Mouse (Mus musculus): Measurements from ENCODE around the gene Slc45a3. TPM values are rescaled to one million over a fixed set of nuclear protein-coding genes. Genes with fewer than 3 reads are reported as not detected.

Gene Slc45a3
- polyA plus RNA-seq, 1 experiment: 2.0 TPM

DNA sequence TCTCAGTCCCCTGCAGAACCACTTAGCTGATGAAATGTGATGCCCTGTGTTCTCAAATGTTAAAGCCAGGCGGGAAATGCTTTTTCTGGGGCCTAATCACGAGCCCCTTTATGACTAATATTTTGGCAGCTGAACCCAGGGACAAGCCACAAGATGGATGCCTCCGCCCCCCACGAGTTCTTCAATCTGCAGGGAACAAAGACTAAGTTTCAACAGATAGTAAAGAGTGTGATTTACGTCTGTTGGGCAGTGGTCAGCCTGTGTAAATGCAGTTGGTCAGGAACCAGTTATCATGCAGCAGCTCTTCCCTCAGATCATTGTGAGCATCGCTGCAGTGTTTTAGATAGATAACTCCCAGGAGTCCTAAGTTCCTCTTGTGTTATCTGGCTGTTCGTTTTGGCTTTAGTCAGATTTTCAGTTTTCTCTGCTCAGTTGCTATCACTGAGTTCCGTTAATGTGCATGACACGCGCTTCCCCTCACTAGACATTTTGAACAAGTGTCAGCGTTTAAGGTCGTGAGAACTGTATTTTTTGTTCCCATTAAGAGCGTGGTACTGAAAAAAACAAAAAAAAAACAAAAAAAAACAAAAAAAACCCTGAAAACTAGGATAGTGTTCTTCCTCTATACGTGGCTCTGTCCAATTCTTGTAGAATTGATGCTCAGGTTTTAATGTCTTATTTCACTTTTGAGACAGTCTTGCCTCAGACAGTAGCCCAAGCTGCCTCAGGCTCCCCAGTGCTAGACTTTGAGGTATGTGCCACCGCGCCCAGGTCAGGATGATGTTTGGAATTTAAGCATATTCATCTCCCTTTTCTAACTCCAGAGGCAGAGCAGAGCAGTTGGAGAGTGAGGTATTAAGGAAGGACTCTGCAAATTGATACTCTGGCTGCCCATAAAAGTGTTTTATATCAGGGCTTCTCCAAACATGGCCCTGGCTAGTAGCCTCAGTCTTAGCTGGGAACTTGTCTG lies 19.9 kb upstream of the Slc45a3 start:
- no peak overlapping the region for H3K27ac ChIP-seq (ENCODE audit: insufficient read depth, low read length)
- H3K4me1 ChIP-seq (ENCODE audit: control insufficient read depth, insufficient read depth, low read length): no peaks in the 10 kb centered on the region
- H3K4me3 ChIP-seq (ENCODE audit: insufficient read depth, low read length): no peak overlapping the region
- TF ChIP-seq CTCF (IDR thresholded peaks at IDR 0.05; ENCODE audit: extremely low read depth, insufficient read depth, low read length) (no peak), POLR2A (IDR thresholded peaks at IDR 0.05; ENCODE audit: extremely low read depth, insufficient read depth, low read length) (no peak)

DNA sequence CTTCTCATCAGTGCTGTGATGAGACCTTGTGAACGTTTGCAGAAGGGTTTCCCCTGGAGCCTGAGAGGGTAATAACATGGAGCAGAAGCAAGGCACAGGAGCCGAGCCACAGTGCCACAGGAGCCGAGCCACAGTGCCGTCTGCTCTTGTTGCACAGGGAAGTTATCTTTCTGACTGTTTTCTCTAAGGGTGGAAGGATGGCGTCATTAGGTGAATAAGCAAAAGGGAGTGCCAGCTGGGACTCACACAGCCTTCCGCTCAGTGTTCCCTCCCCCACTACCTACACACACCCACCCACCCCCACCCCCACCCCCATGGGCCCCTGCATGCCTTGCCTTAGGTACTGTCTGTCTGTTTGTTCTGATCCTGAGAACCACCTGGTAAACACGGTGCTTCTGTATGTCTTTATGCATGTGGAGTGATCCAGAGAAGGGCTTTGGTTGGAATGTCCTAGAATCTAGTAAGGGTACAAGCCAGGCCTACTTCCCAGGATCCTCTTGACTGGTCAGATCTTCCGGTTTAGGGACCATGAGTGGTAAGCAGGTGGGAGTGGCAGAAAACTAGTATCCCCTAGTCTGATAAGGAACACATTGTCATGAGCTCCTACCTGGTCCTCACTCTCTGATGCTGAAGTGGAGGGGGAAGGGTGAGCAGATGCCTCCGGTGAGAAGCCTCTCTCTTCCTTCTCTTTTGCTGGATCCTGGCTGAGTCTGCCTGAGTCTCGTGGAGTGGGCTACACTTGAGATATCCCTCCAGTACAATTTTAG lies 16.9 kb upstream of the Slc45a3 start:
- Histone ChIP-seq H3K27ac (ENCODE audit: insufficient read depth, low read length) (no peak overlapping the region), H3K4me3 (ENCODE audit: insufficient read depth, low read length) (no peak overlapping the region), H3K4me1 (ENCODE audit: control insufficient read depth, insufficient read depth, low read length) (no peaks in the 10 kb centered on the region)
- TF ChIP-seq POLR2A (IDR thresholded peaks at IDR 0.05; ENCODE audit: extremely low read depth, insufficient read depth, low read length) (no peak), CTCF (IDR thresholded peaks at IDR 0.05; ENCODE audit: extremely low read depth, insufficient read depth, low read length) (no peak)

DNA sequence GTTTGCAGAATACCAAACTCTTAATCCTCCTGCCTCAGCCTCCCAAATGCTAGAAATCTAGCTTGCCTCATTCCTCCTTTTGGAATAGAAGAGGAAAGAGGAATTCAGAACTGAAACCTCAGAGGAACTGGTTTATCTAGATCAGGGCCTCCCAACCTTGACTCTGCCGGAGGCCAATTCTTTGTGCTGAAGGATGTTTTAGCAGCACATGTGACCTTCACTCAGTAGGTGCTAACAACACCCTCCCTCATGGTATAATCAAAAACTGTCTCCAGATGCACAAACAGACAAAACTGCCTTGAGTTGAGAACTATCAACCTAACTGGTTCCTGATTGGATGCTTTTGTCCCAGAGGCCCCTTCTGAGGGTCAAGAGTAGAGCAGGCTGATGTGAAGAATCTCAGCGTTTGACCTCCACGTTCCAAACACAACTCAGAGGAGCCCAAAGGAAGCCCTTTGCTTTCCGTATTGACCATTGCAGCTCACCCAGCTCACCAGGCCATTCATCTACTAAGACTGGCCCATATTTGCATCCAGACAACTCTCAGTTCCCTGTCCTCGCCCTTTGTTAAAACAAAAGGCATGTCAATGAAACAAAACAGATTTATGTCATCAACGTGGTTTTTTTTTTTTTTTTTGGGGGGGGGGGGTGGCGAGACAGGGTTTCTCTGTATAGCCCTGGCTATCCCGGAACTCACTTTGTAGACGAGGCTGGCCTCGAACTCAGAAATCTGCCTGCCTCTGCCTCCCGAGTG lies 16.1 kb upstream of the Slc45a3 start:
- H3K4me1 ChIP-seq (ENCODE audit: control insufficient read depth, insufficient read depth, low read length): no peaks in the 10 kb centered on the region
- TF ChIP-seq POLR2A (IDR thresholded peaks at IDR 0.05; ENCODE audit: extremely low read depth, insufficient read depth, low read length) (no peak), CTCF (IDR thresholded peaks at IDR 0.05; ENCODE audit: extremely low read depth, insufficient read depth, low read length) (no peak)
- no peak overlapping the region for H3K4me3 ChIP-seq (ENCODE audit: insufficient read depth, low read length)
- no peak overlapping the region for H3K27ac ChIP-seq (ENCODE audit: insufficient read depth, low read length)

DNA sequence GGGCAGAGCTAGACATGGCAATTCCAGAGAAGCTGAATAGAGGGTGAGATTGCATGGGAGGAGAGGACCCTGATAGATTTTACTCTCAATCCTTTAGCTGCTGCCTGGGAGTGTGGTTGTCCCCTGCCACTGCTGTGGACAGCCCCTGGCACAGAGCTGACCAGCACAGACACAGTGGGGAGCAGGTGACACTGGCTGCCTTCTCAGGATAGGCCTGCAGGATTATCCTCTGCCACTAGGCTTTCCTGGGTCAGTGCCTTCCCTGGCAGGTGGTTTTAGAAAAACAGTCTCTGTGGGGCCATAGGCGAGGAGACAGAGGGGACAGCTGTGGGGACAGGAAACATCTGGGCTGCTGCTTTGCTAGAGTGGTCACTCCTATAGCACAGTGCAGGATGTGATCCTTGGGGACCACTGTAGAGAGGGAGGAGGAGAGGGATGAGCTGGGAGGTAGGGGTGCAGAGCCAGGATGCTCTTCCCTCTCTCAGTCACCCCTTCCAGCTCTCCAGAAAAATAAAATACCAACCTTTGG lies 14.7 kb upstream of the Slc45a3 start:
- TF ChIP-seq CTCF (IDR thresholded peaks at IDR 0.05; ENCODE audit: extremely low read depth, insufficient read depth, low read length) (no peak), POLR2A (IDR thresholded peaks at IDR 0.05; ENCODE audit: extremely low read depth, insufficient read depth, low read length) (no peak)
- Histone ChIP-seq H3K4me3 (ENCODE audit: insufficient read depth, low read length) (no peak overlapping the region), H3K27ac (ENCODE audit: insufficient read depth, low read length) (no peak overlapping the region), H3K4me1 (ENCODE audit: control insufficient read depth, insufficient read depth, low read length) (no peaks in the 10 kb centered on the region)

DNA sequence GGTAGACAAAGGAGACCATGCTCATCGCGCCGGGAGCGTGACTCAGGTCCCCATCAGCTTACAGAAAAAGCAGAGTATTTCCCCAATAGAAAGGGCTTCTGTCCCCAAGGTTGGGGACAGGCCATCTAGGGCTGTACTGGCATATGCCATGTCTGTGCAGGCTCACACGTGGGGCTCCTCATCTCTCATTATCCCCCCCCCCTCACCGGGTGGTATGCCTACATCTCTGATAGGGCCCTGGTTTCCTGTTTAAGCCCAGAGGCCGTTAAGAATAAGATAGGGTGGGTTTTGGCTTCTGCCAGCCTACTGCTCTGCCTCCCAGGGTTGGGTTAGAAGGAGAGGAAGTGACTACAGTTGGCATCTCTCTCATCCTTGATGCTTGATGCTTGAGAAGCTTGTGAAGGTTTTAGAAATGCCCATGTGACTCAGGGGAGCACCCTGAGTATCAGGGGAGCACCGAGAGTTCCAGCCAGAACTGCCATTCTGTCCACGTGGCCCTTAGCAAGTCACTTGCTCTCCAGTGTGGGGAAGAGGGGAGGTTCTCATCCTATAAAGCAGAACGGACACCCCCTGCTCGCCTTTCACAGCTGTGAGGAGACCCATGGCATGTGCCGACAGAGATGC lies 8.4 kb upstream of the Slc45a3 start:
- no peak for TF ChIP-seq POLR2A (IDR thresholded peaks at IDR 0.05; ENCODE audit: extremely low read depth, insufficient read depth, low read length)
- TF ChIP-seq CTCF (IDR thresholded peaks at IDR 0.05; ENCODE audit: extremely low read depth, insufficient read depth, low read length): no peak
- no peak overlapping the region for H3K27ac ChIP-seq (ENCODE audit: insufficient read depth, low read length)
- H3K4me1 ChIP-seq (ENCODE audit: control insufficient read depth, insufficient read depth, low read length): no peaks in the 10 kb centered on the region

DNA sequence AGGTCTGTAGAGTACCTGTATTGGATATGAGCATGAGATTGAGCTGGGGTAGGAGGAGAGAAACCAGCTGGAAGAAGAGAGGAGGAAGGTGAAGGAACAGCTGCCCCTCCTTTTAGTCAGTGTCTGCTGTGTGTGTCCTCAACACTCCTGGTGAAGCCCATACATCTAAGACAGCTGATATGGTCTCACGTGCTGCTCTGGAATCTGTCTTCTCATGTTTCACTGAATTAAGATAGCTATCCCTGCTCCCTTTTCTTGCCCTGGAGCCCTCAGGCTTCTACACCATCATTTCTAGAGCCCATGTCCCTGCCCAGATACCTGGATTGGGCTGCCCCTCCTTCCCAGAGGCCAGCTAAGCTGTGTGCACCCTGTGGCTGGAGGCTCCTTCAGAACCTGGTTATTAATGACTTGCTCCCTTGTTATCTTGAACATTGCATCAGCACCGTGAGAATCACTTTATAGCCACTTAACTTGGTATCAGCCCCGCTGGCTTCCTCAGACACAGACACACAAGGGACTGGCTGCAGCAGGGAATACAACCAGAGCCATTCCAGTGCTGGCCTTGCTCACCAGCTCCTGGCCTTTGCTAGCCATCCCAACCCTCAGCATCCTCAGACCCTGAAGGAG lies 7.5 kb upstream of the Slc45a3 start:
- no peak overlapping the region for H3K27ac ChIP-seq (ENCODE audit: insufficient read depth, low read length)
- no peak overlapping the region for H3K4me3 ChIP-seq (ENCODE audit: insufficient read depth, low read length)
- TF ChIP-seq CTCF (IDR thresholded peaks at IDR 0.05; ENCODE audit: extremely low read depth, insufficient read depth, low read length) (no peak), POLR2A (IDR thresholded peaks at IDR 0.05; ENCODE audit: extremely low read depth, insufficient read depth, low read length) (no peak)
- H3K4me1 ChIP-seq (ENCODE audit: control insufficient read depth, insufficient read depth, low read length): no peaks in the 10 kb centered on the region

More for the DNA sequence above, 8.4 kb upstream of the Slc45a3 start:
- no peak overlapping the region for H3K4me3 ChIP-seq (ENCODE audit: insufficient read depth, low read length)

DNA sequence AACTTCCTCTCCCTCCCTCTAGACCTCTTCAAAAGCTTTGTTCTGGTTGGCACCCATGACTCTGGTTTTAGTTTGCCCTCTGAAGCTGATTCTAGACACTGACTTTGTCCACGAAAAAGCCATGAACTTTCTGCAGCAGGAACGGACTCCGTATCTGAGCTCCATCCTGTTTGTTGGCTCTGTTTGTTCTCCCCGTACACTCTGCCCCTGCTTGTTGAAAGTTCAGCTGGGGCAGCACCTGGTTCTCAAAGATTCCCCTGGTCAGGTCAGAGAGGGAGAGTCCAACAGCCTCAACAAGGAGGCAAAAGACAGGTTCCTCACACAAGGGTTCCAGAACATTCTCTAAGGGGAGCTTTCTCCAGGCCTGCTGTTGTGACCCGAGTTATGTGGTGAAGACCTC lies 5.4 kb upstream of the Slc45a3 start:
- H3K4me1 ChIP-seq (ENCODE audit: control insufficient read depth, insufficient read depth, low read length): no peaks in the 10 kb centered on the region
- TF ChIP-seq CTCF (IDR thresholded peaks at IDR 0.05; ENCODE audit: extremely low read depth, insufficient read depth, low read length): no peak
- TF ChIP-seq POLR2A (IDR thresholded peaks at IDR 0.05; ENCODE audit: extremely low read depth, insufficient read depth, low read length): no peak
- no peak overlapping the region for H3K27ac ChIP-seq (ENCODE audit: insufficient read depth, low read length)
- no peak overlapping the region for H3K4me3 ChIP-seq (ENCODE audit: insufficient read depth, low read length)

DNA sequence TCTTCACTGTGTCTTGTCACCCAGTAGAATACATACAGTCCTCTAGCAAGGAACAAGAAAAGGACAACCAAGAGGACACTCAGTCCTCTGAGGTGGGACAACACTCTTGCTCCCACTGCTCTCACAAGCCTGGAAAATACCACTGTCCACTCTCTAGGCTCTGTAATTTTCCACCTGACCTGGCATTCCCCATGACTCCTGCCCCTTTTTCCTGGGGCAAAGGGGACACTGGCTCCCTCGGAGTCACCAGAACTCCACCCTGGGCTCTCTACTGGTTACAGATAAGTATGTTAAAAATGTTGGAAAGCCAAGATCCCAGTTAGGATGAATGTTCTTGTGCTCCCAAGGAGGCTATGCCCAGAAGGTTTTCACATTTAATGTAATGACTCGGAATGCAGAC lies 1.8 kb upstream of the Slc45a3 start:
- Histone ChIP-seq H3K4me1 (ENCODE audit: control insufficient read depth, insufficient read depth, low read length) (peaks cover 2% of the 10 kb centered on the region; the same call in 1 of the 2 replicates), H3K27ac (ENCODE audit: insufficient read depth, low read length) (no peak overlapping the region), H3K4me3 (ENCODE audit: insufficient read depth, low read length) (no peak overlapping the region)
- TF ChIP-seq POLR2A (IDR thresholded peaks at IDR 0.05; ENCODE audit: extremely low read depth, insufficient read depth, low read length) (no peak), CTCF (IDR thresholded peaks at IDR 0.05; ENCODE audit: extremely low read depth, insufficient read depth, low read length) (no peak)
